Mouse (Mus musculus) MEL (cell line): ENCODE results near the gene Nek10. TPM values are rescaled to one million over a fixed set of nuclear protein-coding genes. Genes with fewer than 3 reads are reported as not detected.

ENCODE experiments used
- DNase-seq: peaks from one replicate; pipeline ENCODE4 v3.0.0; 2011; ENCODE audit warnings: low read depth, low spot score
- H3K27ac ChIP-seq: 2 replicates; pipeline ENCODE4 v1.5.1; 2012; ENCODE audit warnings: low read depth, mild to moderate bottlenecking, control low read depth, low read length, moderate library complexity; ENCODE audit not compliant: control insufficient read depth
- H3K27me3 ChIP-seq, 2 experiments: fragments of 150-350 bp in 1 of 2; sonication (generic) in 1 of 2; 2 replicates each; pipeline ENCODE4 v1.6.1; 2012; ENCODE audit warnings: low read length in 2 of 2, mild to moderate bottlenecking in 2 of 2, improper control_type of control experiment in 1 of 2, moderate library complexity in 1 of 2; ENCODE audit not compliant: insufficient read depth in 2 of 2, control insufficient read depth in 1 of 2
- H3K36me3 ChIP-seq, 2 experiments: 2 replicates each; pipeline ENCODE4 v1.6.1; 2012 to 2014; ENCODE audit warnings: low read length in 2 of 2, improper control_type of control experiment in 1 of 2, inconsistent platforms in 1 of 2, mild to moderate bottlenecking in 1 of 2; ENCODE audit not compliant: insufficient read depth in 2 of 2, control insufficient read depth in 1 of 2
- H3K4me1 ChIP-seq, 2 experiments: fragments of 150-350 bp in 1 of 2; sonication (generic) in 1 of 2; 2 replicates each; pipeline ENCODE4 v1.6.1; 2012; ENCODE audit warnings: low read length in 2 of 2, improper control_type of control experiment in 1 of 2, mild to moderate bottlenecking in 1 of 2; ENCODE audit not compliant: insufficient read depth in 2 of 2, control insufficient read depth in 1 of 2
- H3K4me3 ChIP-seq, 2 experiments: fragments of 150-350 bp in 1 of 2; sonication (generic) in 1 of 2; 2 replicates each; pipeline ENCODE4 v1.5.1; 2012; ENCODE audit warnings: low read depth in 2 of 2, low read length in 2 of 2, mild to moderate bottlenecking in 2 of 2, moderate library complexity in 2 of 2, control low read depth in 1 of 2, improper control_type of control experiment in 1 of 2; ENCODE audit not compliant: control insufficient read depth in 1 of 2, insufficient read depth in 1 of 2
- H3K79me2 ChIP-seq: 2 replicates; pipeline ENCODE4 v1.6.1; 2012; ENCODE audit warnings: mild to moderate bottlenecking, low read length, moderate library complexity; ENCODE audit not compliant: control insufficient read depth, poor library complexity, insufficient read depth
- H3K9ac ChIP-seq: 2 replicates; pipeline ENCODE4 v1.6.1; 2012; ENCODE audit warnings: low read depth, mild to moderate bottlenecking, control low read depth, low read length, moderate library complexity; ENCODE audit not compliant: control insufficient read depth, poor library complexity, severe bottlenecking
- H3K9me3 ChIP-seq: fragments of 150-350 bp; sonication (generic); replicated peaks from 2 replicates; pipeline ENCODE4 v1.6.1; 2012; ENCODE audit warnings: mild to moderate bottlenecking, low read length, improper control_type of control experiment, moderate library complexity; ENCODE audit not compliant: insufficient read depth
- BHLHE40 ChIP-seq: IDR thresholded peaks from 2 replicates; pipeline ENCODE4 v1.6.1; 2012; ENCODE audit warnings: low read depth, mild to moderate bottlenecking, inconsistent platforms, low read length, improper control_type of control experiment, borderline replicate concordance
- CHD1 ChIP-seq: IDR thresholded peaks from 2 replicates; pipeline ENCODE4 v1.6.1; 2012; ENCODE audit warnings: low read depth, mild to moderate bottlenecking, inconsistent platforms, low read length, improper control_type of control experiment
- ETS1 ChIP-seq: IDR thresholded peaks from 2 replicates; pipeline ENCODE4 v1.6.1; 2012; ENCODE audit warnings: low read depth, mild to moderate bottlenecking, inconsistent platforms, low read length, improper control_type of control experiment, moderate library complexity
- GABPA ChIP-seq: IDR thresholded peaks from 2 replicates; pipeline ENCODE4 v1.6.1; 2012; ENCODE audit warnings: low read depth, mild to moderate bottlenecking, inconsistent platforms, low read length, improper control_type of control experiment, moderate library complexity
- JUND ChIP-seq: IDR thresholded peaks from 2 replicates; pipeline ENCODE4 v1.6.1; 2011; ENCODE audit warnings: low read depth, mild to moderate bottlenecking, improper control_type of control experiment, low read length
- MAX ChIP-seq: IDR thresholded peaks from 2 replicates; pipeline ENCODE4 v1.6.1; 2011; ENCODE audit warnings: low read length, improper control_type of control experiment
- NELFE ChIP-seq: IDR thresholded peaks from 2 replicates; pipeline ENCODE4 v1.6.1; 2011; ENCODE audit warnings: low read depth, low read length, improper control_type of control experiment
- POLR2A ChIP-seq, 2 experiments: IDR thresholded peaks; 2 replicates each; pipeline ENCODE4 v1.6.1; 2011 to 2012; ENCODE audit warnings: low read length in 2 of 2, mild to moderate bottlenecking in 2 of 2, control low read depth in 1 of 2, improper control_type of control experiment in 1 of 2, low read depth in 1 of 2, moderate library complexity in 1 of 2; ENCODE audit not compliant: control insufficient read depth in 1 of 2, insufficient read depth in 1 of 2, poor library complexity in 1 of 2
- POLR2AphosphoS2 ChIP-seq: IDR thresholded peaks from 2 replicates; pipeline ENCODE4 v1.6.1; 2011; ENCODE audit warnings: low read length, improper control_type of control experiment
- RCOR1 ChIP-seq: IDR thresholded peaks from 2 replicates; pipeline ENCODE4 v1.6.1; 2012; ENCODE audit warnings: low read depth, mild to moderate bottlenecking, inconsistent platforms, low read length, improper control_type of control experiment
- SIN3A ChIP-seq: IDR thresholded peaks from 2 replicates; pipeline ENCODE4 v1.6.1; 2012; ENCODE audit warnings: low read length, improper control_type of control experiment, inconsistent platforms
- SMC3 ChIP-seq: IDR thresholded peaks from 2 replicates; pipeline ENCODE4 v1.6.1; 2011; ENCODE audit warnings: low read depth, low read length, improper control_type of control experiment
- TAL1 ChIP-seq: IDR thresholded peaks from 2 replicates; pipeline ENCODE4 v1.6.1; 2012; ENCODE audit warnings: mild to moderate bottlenecking, inconsistent platforms, low read length, moderate library complexity, mixed read lengths
- TBP ChIP-seq: IDR thresholded peaks from 2 replicates; pipeline ENCODE4 v1.8.0; 2011; ENCODE audit warnings: low read depth, low read length, improper control_type of control experiment
- TCF12 ChIP-seq: IDR thresholded peaks from 2 replicates; pipeline ENCODE4 v1.6.1; 2014; ENCODE audit warnings: low read depth, mild to moderate bottlenecking, inconsistent platforms, low read length, improper control_type of control experiment, moderate library complexity
- USF2 ChIP-seq, 2 experiments: IDR thresholded peaks; 2 replicates each; pipeline ENCODE4 v1.6.1; 2011 to 2012; ENCODE audit warnings: improper control_type of control experiment in 2 of 2, low read length in 2 of 2, borderline replicate concordance in 1 of 2, inconsistent platforms in 1 of 2, low read depth in 1 of 2, mild to moderate bottlenecking in 1 of 2; ENCODE audit not compliant: insufficient read depth in 1 of 2
- ZKSCAN1 ChIP-seq: IDR thresholded peaks from 2 replicates; pipeline ENCODE4 v1.6.1; 2012; ENCODE audit warnings: low read depth, mild to moderate bottlenecking, inconsistent platforms, low read length, improper control_type of control experiment, moderate library complexity
- ZMIZ1 ChIP-seq: IDR thresholded peaks from 2 replicates; pipeline ENCODE4 v1.6.1; 2012; ENCODE audit warnings: low read depth, mild to moderate bottlenecking, inconsistent platforms, low read length, improper control_type of control experiment, moderate library complexity
- ZNF384 ChIP-seq: IDR thresholded peaks from 2 replicates; pipeline ENCODE4 v1.6.1; 2012; ENCODE audit warnings: low read depth, mild to moderate bottlenecking, inconsistent platforms, low read length, improper control_type of control experiment
- polyA plus RNA-seq, 2 experiments: library from polyadenylated mRNA; stranded (reverse) in 1 of 2; unstranded in 1 of 2; fragments of >175 nt in 1 of 2; fragments of >200 nt in 1 of 2; gene quantifications; 2 replicates each; pipeline versions ENCODE4 v1.2.1 to v1.2.4; 2012; ENCODE audit warnings: low replicate concordance in 2 of 2, low read depth in 1 of 2; ENCODE audit not compliant: insufficient read length in 2 of 2, insufficient read depth in 1 of 2, missing spikeins in 1 of 2
- total RNA-seq: library from RNA; depleted of rRNA; stranded (reverse); fragments of 300-350 nt; gene quantifications from 2 replicates; pipeline ENCODE4 v1.2.3, GENCODE M21; 2012

Gene Nek10
- total and polyA plus RNA-seq, 3 experiments, result not detected

- H3K9me3 ChIP-seq, result no peaks in the 10 kb centered on the region
- no peaks in the 10 kb centered on the region for H3K4me1 ChIP-seq
- no peaks in the 10 kb centered on the region for H3K27me3 ChIP-seq
- no peak overlapping the region for H3K9ac ChIP-seq
- no peak overlapping the region for H3K27ac ChIP-seq
- no peaks in the 10 kb centered on the region for H3K36me3 ChIP-seq
- H3K4me3 ChIP-seq, result no peak overlapping the region
- DNase-seq, result no peak
- no peaks in the 10 kb centered on the region for H3K79me2 ChIP-seq
- TF ChIP-seq GABPA, result no peak
- no peak for TF ChIP-seq TAL1
- TF ChIP-seq JUND, result no peak
- TF ChIP-seq ETS1, result no peak
- no peak for TF ChIP-seq ZKSCAN1
- TF ChIP-seq ZNF384, result no peak
- TF ChIP-seq, all 39 proteins: peak for 0
These were observed 68.5 kb downstream of the Nek10 start for GRCm38 (mm10) chr14:14871700-14872099.

- H3K9ac ChIP-seq, result no peak overlapping the region
- no peaks in the 10 kb centered on the region for H3K79me2 ChIP-seq
- H3K27ac ChIP-seq, result no peak overlapping the region
- H3K36me3 ChIP-seq, result no peaks in the 10 kb centered on the region
- H3K9me3 ChIP-seq, result no peaks in the 10 kb centered on the region
- DNase-seq, result peak; percentile 26
- no peaks in the 10 kb centered on the region for H3K27me3 ChIP-seq
- no peak overlapping the region for H3K4me3 ChIP-seq
- TF ChIP-seq SMC3, result no peak
- TF ChIP-seq CHD1, result no peak
- no peak for TF ChIP-seq MAX
- no peak for TF ChIP-seq SIN3A
- TF ChIP-seq ZKSCAN1, result no peak
- TF ChIP-seq ZMIZ1, result no peak
- no peak for TF ChIP-seq POLR2A (IDR thresholded peaks at IDR 0.05; ENCODE audit: control insufficient read depth in 1 of 2, insufficient read depth in 1 of 2, low read depth in 1 of 2, low read length in 2 of 2, poor library complexity in 1 of 2)
- TF ChIP-seq TBP, result no peak
- TF ChIP-seq BHLHE40, result no peak
- no peak for TF ChIP-seq NELFE
- TF ChIP-seq TCF12, result no peak
- H3K4me1 ChIP-seq, result no peaks in the 10 kb centered on the region
These were observed 90.9 kb downstream of the Nek10 start for GRCm38 (mm10) chr14:14893932-14894652.

- Histone ChIP-seq H3K9ac (no peak overlapping the region), H3K27ac (no peak overlapping the region), H3K79me2 (no peaks in the 10 kb centered on the region), H3K27me3 (no peaks in the 10 kb centered on the region), H3K4me1 (no peaks in the 10 kb centered on the region), H3K36me3 (no peaks in the 10 kb centered on the region), H3K4me3 (no peak overlapping the region), H3K9me3 (no peaks in the 10 kb centered on the region)
- TF ChIP-seq POLR2AphosphoS2, result no peak
- TF ChIP-seq USF2 (IDR thresholded peaks at IDR 0.05; ENCODE audit: borderline replicate concordance in 1 of 2, insufficient read depth in 1 of 2, low read depth in 1 of 2, low read length in 2 of 2), result no peak
- TF ChIP-seq CHD1, result no peak
- TF ChIP-seq RCOR1, result no peak
- no peak for DNase-seq
These were observed 91.6 kb downstream of the Nek10 start for GRCm38 (mm10) chr14:14894776-14895175.
